Mouse (Mus musculus) embryo, embryonic 11 days (tissue): ENCODE data around the gene Tnip2.

Experiments
- DNase-seq: peaks from one replicate; pipeline ENCODE4 v3.0.0-alpha.2; 2015

Tnip2 gene

DNA sequence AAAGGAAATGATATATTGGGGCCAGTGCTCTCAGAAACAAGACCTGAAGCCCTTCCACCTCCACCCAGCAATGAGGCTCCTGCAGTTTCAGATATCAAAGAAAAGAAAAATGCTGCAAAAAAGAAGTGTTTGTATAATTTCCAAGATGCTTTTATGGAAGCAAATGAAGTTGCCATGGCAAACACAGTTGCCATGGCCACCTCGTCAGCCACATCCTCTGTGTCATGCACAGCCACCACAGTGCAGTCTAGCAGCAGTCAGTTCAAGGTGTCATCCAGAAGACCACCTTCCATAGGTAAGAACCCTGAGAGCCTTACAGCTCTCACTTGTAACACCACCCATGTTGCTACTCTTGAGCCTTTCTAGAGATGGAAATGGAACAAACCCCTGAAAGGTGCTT is 54.8 kb downstream of the Tnip2 start:
- DNase-seq: no peak

DNA sequence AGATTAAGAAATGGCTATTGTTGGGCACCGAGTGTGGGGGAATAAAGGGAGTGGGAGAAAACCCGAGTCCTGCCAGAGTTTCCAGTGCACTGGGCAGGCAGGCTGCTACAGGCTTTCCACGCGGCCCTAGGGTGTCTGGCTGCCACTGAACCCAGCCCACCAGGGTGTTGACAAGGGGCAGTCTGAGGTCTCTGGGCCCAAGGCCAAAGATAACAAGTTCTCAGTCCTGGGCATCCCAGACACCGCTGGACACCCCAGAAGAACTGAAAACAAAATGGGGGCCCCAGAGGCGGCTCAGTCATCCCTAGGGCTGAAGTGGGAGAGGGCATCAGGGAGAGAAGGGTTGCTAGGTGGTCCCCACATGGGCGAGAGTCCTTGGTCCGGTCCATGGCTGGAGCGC is 67.6 kb downstream of the Tnip2 start:
- DNase-seq: no peak
